Mouse (Mus musculus): ENCODE measurements around the gene Lrwd1. TPM values are rescaled to one million over a fixed set of nuclear protein-coding genes. Genes with fewer than 3 reads are reported as not detected.

Gene Lrwd1
- total RNA-seq, 2 experiments from 2014 or later: 12.4 to 14.1 TPM

Small RNA genes within 50 kb of the gene (microRNA-seq; reads per million reads assigned to microRNA genes)
- 1.0 to 2.4 reads per million in 2 experiments for gene Mir7035

Other genes with a start within 250 kb of the Lrwd1 start
- gene Hspb1, start 248.2 kb downstream of the Lrwd1 start, total RNA-seq (2021): 1 to 10 TPM; 6.9 to 9.4 TPM
- gene Ywhag, start 201.5 kb downstream of the Lrwd1 start, total RNA-seq (2021): 1,000 to 10,000 TPM; 1,469 to 1,528 TPM
- gene Ssc4d, start 161.5 kb downstream of the Lrwd1 start, total RNA-seq (2021): 1 to 10 TPM; 1.4 to 1.5 TPM
- not detected for gene Zp3, start 156.0 kb downstream of the Lrwd1 start, total RNA-seq (2021)
- gene Dtx2, start 141.3 kb downstream of the Lrwd1 start, total RNA-seq (2021): 1 to 10 TPM; 8.6 to 9.1 TPM
- gene Upk3b, start 97.6 kb downstream of the Lrwd1 start, total RNA-seq (2021): not detected
- not detected for gene Upk3bl, start 81.6 kb downstream of the Lrwd1 start, total RNA-seq (2021)
- gene Rasa4, start 52.2 kb downstream of the Lrwd1 start, total RNA-seq (2021): 1 to 10 TPM; 3.2 to 6.7 TPM
- gene Polr2j, start 19.4 kb downstream of the Lrwd1 start, total RNA-seq (2021): 10 to 100 TPM; 86.2 to 86.3 TPM
- 1 to 10 TPM; 8.2 to 8.9 TPM for gene Alkbh4, start 72 bp upstream of the Lrwd1 start, total RNA-seq (2021)
- 10 to 100 TPM; 54.3 to 56.1 TPM for gene Orai2, start 34.6 kb upstream of the Lrwd1 start, total RNA-seq (2021)
- 10 to 100 TPM; 38.7 to 44.0 TPM for gene Prkrip1, start 62.9 kb upstream of the Lrwd1 start, total RNA-seq (2021)
- gene Sh2b2, start 110.5 kb upstream of the Lrwd1 start, total RNA-seq (2021): 10 to 100 TPM; 10.5 to 11.3 TPM